Mouse (Mus musculus): ENCODE results near the gene Gucy2e. TPM values are rescaled to one million over a fixed set of nuclear protein-coding genes. Genes with fewer than 3 reads are reported as not detected.
A peak's percentile ranks its signal among the peaks of the same experiment; 100 is the strongest.

Gucy2e gene
- total RNA-seq, 2 experiments from 2014 or later = under 0.01 TPM; not detected in 1

DNA sequence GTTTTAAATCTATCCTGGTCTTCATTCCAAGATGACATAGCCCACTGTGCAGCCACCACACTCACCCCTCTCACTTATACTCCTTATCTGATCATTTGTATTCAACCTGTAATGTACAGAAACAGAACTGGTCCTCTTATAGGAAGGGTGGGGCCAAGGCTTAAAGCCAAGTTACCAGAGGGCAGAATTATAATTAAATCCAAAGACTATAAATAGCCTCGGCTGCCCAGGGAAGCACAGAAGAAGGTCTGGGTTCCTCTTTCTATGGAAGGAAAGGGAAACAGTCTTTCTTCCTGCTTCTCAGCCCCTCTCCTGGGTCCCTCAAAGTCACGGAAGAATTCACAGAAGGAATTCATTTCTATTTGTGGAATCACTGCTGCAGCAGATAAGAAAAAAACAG, 8.8 kb upstream of the Gucy2e start:
- ATAC-seq (replicated peaks; ENCODE audit: low FRiP score, poor library complexity, severe bottlenecking) = no peak

DNA sequence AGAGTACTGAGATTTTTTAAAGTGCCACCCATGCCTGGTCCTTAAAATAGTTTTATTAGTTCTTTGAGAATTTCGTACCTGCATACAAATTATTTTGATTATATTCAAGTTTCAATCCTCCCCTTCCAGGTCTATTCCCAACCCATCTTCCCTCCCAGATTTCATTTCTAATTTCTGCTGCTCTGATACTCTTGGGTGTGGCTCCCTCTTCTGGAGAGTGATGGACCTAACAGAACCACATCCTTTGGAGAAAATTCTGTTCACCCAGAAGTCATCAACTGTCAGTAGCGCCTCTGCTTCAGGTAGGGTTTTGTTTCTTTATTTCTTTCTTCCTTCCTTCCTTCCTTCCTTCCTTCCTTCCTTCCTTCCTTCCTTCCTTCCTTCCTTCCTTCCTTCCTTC, 8.1 kb upstream of the Gucy2e start:
- no peak for ATAC-seq (replicated peaks; ENCODE audit: low FRiP score, poor library complexity, severe bottlenecking)

- ATAC-seq (replicated peaks; ENCODE audit: low FRiP score, poor library complexity, severe bottlenecking) = no peak
Measured at GRCm38 (mm10) chr11:69236061-69236925, 543 bp downstream of the Gucy2e start.

- peak; percentile 92 for ATAC-seq (replicated peaks; ENCODE audit: low FRiP score, poor library complexity, severe bottlenecking)
Measured at GRCm38 (mm10) chr11:69235285-69236060, 1.4 kb downstream of the Gucy2e start.

- ATAC-seq (replicated peaks; ENCODE audit: low FRiP score, poor library complexity, severe bottlenecking) = no peak
Measured at GRCm38 (mm10) chr11:69233141-69233540, 3.7 kb downstream of the Gucy2e start.

- no peak for ATAC-seq (replicated peaks; ENCODE audit: low FRiP score, poor library complexity, severe bottlenecking)
Measured at GRCm38 (mm10) chr11:69230420-69230819, 6.4 kb downstream of the Gucy2e start.

GRCm38 (mm10) chr11:69225715-69226114, 11.1 kb downstream of the Gucy2e start:
- no peak for ATAC-seq (replicated peaks; ENCODE audit: low FRiP score, poor library complexity, severe bottlenecking)

- no peak for ATAC-seq (replicated peaks; ENCODE audit: low FRiP score, poor library complexity, severe bottlenecking)
Measured at GRCm38 (mm10) chr11:69223101-69223500, 13.7 kb downstream of the Gucy2e start.

DNA sequence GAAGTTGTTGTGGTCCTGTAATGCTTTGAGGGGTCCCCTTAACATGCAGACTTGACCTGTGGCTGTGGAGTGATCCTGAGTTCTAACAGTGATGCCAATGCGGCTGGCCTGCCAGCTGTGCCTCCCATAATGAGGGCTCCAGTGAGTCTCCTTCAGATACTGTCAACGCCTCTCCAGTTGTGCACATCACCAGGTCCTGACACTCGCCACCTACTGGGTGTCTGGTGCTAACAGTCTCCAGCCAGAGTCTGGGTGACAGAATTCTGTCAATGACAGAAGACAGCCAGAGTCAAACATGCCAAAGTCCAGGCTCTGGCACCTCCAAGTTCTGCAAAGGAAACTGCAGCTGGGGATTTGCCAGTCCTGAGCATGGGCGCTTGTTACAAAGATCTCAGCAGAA, 15.8 kb downstream of the Gucy2e start:
- no peak for ATAC-seq (replicated peaks; ENCODE audit: low FRiP score, poor library complexity, severe bottlenecking)

DNA sequence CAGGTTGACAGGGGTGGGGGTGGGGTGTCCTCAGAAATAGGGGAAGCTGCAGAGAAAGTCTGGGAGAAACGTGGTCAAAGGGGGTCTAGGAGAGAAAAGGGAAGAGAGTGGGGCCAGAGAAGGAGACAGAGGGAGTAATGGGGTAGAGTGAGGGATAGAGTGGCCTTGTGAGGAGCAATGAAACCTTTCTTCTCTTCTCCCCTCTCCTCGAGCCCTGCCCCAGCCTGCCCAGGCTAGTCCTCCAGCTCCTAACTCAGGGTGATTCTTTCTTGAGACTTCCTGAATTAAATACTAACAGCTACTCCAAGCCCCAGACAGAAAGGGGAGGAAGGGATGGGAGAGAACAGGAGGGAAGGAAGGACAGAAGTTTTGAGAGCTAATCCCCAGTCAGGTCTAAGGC, 18.2 kb downstream of the Gucy2e start:
- ATAC-seq (replicated peaks; ENCODE audit: low FRiP score, poor library complexity, severe bottlenecking) = no peak

GRCm38 (mm10) chr11:69217411-69217810, 19.4 kb downstream of the Gucy2e start:
- no peak for ATAC-seq (replicated peaks; ENCODE audit: low FRiP score, poor library complexity, severe bottlenecking)

DNA sequence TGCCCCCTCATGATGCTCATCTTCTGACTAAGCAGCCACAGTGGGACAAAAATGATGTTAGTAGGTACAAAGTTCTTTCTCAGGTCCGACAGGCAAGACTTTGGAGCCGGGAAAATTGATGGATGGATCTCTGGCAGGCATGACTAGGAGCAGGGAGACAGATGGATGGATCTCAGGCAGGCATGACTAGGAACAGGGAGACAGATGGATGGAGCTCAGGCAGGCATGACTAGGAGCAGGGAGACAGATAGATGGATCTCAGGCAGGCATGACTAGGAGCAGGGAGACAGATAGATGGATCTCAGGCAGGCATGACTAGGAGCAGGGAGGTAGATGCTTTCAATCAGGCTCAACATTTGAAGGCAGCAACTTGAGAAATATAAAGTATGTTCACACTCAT, 25.4 kb downstream of the Gucy2e start:
- ATAC-seq (replicated peaks; ENCODE audit: low FRiP score, poor library complexity, severe bottlenecking) = no peak

- no peak for ATAC-seq (replicated peaks; ENCODE audit: low FRiP score, poor library complexity, severe bottlenecking)
Measured at GRCm38 (mm10) chr11:69202469-69203230, 34.2 kb downstream of the Gucy2e start.

- no peak for ATAC-seq (replicated peaks; ENCODE audit: low FRiP score, poor library complexity, severe bottlenecking)
Measured at GRCm38 (mm10) chr11:69200231-69200630, 36.6 kb downstream of the Gucy2e start.

DNA sequence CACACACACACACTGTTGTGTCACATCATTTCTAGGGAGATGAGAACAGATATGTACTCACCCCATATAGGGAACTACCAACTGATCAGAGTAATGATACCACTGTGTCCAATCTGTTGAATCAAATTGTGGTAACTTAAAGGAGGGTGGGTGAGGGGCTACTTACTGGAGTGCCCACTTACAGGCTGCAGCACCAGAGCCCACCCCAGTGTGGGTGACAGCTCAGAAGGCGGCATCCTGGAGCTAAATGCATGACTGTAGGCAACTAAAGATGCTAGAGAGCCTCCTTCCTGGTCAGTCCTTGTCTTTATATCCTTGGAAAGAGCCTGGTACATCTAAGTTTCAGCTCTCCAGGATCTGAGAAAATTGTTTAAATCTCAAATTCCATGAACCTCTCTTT, 37.6 kb downstream of the Gucy2e start:
- ATAC-seq (replicated peaks; ENCODE audit: low FRiP score, poor library complexity, severe bottlenecking) = no peak

DNA sequence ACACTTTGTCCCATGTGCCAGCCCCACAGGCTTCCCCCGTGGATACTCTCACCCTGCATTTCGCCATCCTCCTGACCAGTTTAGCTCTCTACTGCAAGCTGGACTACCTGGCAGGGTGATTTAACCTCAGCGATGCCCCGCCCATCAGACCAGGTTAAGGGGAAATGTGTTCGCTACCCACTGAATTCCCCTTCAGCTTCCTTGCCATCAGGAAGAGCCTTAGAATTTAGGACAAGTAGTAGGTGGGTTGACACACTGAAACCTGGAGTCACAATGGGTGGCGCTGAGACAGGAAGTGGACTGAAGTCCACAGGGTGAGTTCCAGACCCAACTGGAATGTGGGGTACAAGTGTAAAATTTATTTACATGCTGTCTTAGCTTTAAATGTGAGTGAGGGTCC, 39.1 kb downstream of the Gucy2e start, which contains the start of gene Alox8:
TSS of gene Alox8 (minus strand) at position 101 of the 400 bp plus-strand sequence.
- ATAC-seq (replicated peaks; ENCODE audit: low FRiP score, poor library complexity, severe bottlenecking) = no peak

- ATAC-seq (replicated peaks; ENCODE audit: low FRiP score, poor library complexity, severe bottlenecking) = no peak
Measured at GRCm38 (mm10) chr11:69197194-69197593, 39.6 kb downstream of the Gucy2e start.

DNA sequence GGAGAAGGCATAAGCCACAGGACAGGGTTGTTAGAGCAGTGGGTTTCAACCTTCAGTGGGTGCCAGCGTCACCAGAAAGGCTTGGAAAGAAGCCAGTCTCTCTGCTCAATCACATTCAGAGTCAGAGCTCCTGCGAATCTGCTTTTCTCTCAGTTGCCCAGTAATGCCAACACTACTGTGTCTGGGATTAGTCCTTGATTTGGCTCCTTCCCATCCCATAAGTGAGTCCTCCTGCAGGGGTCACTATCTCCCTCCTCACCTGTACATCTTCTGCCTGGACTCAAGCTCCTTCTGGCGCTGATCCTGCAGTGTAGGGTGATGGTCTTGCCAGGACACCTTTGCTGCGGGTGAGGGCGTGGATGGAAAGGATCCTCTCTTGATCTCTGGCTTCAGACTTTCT, 40.1 kb downstream of the Gucy2e start:
- ATAC-seq (replicated peaks; ENCODE audit: low FRiP score, poor library complexity, severe bottlenecking) = no peak

GRCm38 (mm10) chr11:69192840-69193239, 44.0 kb downstream of the Gucy2e start:
- ATAC-seq (replicated peaks; ENCODE audit: low FRiP score, poor library complexity, severe bottlenecking) = no peak; the same call in 1 of the 2 replicates

- no peak for ATAC-seq (replicated peaks; ENCODE audit: low FRiP score, poor library complexity, severe bottlenecking)
Measured at GRCm38 (mm10) chr11:69185936-69186335, 50.9 kb downstream of the Gucy2e start.

Measured in erythroblast, adult 5-6 weeks (primary cell).